Mouse (Mus musculus): ENCODE measurements around the gene Majin. TPM values are rescaled to one million over a fixed set of nuclear protein-coding genes. Genes with fewer than 3 reads are reported as not detected.
A peak's percentile ranks its signal among the peaks of the same experiment; 100 is the strongest.

The Majin gene
- total RNA-seq (2021), result 1.0 and 1.2 TPM in 2 replicates
- long read RNA-seq, experiment 1, partial matches to known transcripts, result 1 of 3 reads
- long read RNA-seq, experiment 1, other reads (novel, unspliced or antisense), result 2 of 3 reads
- long read RNA-seq, experiment 2, result 0 reads

DNA sequence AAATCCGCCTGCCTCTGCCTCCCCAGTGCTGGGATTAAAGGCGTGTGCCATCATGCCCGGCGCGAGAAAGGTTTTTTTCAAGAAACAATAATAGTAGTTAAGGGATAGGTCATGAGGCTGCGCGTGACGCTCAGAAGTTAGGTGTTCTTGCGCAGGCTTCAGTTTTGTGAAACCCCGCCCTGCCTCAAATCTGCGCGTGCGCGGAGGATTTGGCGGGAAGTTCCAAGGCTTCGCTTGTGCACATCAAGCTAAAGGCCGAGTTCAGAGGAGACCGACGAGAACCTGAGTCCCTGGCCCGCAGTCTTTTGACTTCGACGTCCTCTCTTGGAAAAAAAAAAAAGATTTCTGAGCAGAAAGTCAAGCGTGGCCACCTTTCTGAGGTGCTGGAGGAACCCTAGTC is at the start of gene Majin:
TSS of gene Majin (plus strand) at position 258 of the 400 bp plus-strand sequence.
- DNase-seq, result no peak

DNA sequence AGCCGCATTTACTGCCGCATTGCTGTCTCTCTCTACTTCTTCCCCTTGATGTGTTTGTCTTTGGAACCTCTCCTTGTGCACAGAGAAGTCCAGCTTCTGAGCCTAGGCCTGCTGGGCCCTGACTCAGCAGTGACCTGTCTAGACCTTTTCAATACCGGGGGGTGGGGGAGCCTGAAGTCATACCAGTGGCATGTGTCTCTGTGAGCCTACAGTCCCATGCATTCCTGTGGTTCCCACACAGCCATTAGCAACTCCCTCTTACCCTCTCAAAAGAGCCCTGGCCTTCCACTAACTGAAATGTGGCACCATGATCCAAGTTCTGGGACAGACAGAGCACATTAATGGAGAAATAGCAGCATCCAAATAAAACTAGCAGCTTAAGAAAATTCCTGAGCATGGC is 47.8 kb upstream of the Majin start:
- DNase-seq, result no peak

DNA sequence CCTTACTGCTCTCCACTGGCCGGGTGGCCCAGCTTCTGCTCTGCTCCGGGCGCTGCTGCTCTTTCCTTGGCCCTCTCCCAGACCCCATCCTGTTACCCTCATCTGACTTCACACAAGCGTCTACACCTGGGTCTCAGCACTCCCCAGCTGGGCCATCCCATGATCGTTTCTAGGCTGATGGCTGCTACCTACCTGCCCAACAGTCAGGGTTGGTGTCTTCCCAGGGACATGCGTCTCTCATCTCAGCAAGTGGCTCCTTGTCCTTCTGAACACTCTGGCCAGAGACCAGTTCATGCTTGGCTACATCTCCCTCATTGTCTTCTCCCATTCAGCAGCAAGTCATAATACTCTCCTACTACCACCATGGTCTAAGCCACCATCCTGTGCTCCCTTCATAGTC is 44.5 kb upstream of the Majin start:
- DNase-seq, result no peak

DNA sequence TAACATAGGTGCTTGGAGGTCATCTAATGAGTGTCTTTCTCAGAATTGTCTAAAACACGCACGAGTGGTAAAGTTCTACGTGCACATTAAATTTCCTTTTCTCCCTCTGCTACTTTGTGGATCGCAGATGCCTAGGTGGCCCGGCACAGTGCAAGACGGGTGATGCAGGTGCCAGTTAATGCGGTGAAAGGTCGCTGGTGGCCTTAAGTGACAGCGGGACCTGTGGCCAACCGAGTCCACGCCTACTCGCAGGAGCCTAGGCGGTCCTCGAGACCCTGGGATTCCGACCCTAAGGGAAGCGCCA is 43.9 kb upstream of the Majin start:
- DNase-seq, result no peak

DNA sequence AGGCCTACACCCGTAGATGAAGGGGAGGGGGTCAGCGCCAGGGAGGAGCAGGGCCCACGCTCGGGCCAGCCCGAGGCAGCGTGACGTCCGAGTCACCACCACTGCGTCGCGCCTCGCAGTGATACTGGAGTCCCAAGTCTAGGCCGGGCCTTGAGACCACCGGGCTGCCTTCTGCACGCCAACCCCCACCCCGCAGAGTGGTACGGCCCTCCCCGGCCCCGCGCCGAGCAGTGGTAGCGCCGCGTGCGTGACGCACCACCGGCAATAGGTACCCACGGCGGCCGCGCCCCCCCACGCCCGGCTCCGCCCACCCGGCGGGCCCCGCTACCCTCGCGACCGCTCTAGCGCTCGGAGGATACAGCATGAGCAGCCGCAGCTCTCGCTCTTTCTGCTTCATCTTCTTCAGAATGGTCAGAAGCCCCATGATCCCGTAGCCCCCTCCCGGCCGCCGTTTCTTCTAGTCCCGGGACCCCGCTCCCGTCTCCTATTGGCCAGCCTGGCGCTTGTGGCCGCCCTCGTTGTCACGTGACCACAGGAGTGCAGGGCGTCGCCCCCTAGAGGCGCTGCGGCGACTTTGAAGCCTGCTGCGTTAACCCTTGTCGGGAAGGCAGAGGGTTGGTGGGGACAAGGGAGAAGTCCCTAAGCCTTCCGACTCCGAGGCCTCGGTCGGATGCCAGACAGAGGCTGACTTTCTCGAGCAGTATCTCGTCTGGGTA is 43.4 kb upstream of the Majin start, which contains the start of gene Batf2:
TSS of gene Batf2 (plus strand) at position 306 of the 716 bp plus-strand sequence.
- DNase-seq, result peak; percentile 95

DNA sequence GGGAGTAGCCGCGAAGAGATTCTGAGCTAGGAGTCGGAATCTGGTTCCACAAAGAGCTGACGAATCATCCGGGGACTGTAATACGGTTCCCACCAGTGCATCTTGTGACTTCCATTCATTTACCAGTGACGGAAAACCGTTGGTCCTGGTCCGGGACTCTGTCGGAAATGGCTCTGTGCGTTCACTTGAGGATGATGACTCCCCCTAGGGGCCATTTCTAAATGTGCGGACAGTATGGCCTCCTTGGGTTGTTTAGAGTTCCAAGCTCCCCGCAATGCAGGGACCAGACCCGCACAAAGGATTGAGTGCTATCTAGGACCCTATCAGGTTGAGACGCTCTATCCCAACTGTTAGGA is 42.8 kb upstream of the Majin start, which contains the start of gene Arl2:
TSS of gene Arl2 (minus strand) at position 155 of the 356 bp plus-strand sequence.
- peak; percentile 87 for DNase-seq

DNA sequence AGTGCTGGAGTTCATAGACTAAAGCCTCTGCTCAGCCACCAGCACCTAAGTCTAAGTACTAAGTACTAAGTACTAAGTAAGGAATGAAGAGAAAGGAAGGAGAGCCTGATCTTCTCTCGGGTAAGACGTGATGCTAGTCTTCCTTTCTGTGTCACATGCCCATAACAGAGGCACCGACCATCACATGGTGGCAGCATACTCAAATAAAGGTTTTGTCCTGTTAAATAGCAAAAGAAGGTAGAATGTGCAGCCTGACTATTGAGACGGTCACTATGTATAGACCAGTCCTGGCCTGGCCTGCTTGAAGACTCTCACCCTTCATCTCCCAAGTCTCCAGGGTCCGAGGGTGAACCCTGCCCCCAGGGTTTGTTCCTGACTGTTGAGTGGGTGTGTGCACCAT is 39.3 kb upstream of the Majin start:
- DNase-seq, result no peak

DNA sequence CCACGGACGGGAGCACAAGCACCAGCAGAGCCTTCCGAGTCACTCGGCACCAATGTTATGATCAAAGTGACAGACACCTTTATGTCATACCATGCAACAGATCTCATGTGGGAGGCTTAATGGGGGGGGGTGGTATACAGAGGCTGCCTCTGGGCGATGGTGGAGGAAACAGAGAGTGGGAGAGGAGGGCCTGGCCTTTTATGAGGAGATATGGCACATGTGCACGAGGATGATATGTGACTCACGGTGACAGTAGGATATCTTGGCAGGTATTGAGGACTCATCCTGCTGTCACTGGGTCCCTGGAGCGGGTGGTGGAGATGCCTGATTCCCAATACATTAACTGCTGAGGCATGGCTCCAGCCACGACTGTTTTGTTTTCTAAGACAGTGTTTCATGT is 29.0 kb upstream of the Majin start:
- no peak for DNase-seq

DNA sequence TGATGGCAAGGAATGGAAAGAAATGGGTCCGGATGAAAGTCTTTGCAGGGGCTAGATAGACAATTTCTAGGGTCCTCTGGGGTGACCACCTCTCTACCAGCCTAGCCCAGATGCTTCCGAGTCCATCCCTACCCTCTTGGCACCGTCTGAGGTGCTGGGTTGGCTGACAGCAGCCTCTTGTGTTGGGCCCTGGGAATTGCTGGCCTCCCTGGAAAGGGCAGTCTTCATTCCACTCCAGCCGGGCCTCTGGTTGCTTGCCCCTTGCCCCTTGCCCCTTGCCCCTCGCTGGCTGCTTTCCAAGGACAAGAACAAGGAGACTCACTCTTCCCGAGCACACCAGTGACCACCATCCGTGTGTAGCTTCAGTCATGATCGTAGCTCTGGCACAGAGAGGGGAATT is 27.8 kb upstream of the Majin start:
- DNase-seq, result peak; percentile 58

DNA sequence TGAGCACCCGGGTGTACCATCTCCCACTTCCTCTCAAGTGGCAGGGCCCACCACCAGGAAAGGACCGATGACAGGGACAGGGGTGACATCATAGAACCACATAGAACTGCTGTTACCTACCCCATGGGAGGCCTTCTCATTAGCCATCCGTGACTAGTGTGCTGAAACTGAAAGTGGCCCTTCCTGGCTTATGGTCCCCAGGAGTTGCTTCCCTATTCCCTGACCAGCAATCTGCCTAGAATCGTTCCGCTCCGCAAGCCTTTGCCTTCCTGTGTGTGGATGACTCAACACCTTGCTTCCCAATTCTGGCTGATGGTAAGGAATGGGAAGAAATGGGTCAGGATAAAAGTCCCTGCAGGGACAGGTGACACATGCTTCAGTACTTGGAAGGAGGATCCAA is 27.0 kb upstream of the Majin start:
- DNase-seq, result no peak

DNA sequence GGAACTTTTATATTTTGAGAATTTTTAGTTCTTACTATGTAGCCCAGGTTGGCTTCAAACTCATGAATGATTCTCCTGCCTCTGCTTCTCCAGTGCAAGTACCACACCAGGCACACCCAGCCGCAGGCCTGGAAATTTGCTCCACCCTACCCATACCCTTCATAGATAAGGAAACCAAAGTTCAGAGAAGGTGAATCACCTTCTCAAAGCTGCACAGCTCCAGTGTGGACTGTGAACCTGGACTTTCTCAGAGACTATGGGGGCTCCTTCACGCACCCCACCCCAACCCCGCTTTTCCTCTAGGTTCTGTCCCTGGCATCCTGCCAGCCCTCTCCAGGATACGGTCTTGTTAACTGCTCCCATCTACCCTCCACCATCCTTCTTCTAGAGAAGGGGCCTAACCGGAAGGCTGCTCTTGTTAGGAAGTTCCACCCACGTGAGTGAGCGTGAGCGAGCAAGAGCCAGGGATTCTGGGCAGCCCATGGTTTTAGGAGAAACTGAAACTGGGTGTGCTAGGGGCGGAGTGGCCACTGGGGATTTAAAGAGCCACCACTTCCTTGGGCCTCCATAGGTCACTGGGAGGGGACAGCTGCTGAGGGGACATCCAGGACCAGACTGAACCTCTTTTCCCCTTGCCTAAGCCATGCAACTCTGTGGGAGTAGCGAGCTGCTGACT is 20.2 kb upstream of the Majin start:
- DNase-seq, result peak; percentile 51

DNA sequence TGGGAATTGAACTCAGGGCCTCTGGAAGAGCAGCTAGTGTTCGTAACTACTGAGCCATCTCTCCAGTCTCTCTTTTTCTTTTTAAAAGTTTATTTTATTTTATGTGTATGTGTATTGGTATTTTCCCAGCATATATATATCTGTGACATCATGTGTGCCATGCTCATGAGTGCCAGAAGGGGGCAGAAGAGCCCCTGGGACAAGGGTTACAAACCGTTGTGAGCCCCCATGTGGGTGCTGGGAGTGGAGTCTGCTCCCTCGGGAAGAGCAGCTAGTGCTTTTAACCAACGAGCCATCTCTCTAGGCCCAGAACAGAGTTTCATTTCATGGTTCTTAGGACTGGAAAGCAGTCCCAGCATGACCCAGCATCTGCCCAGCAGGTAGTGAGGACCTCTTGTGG is 17.4 kb upstream of the Majin start:
- no peak for DNase-seq

DNA sequence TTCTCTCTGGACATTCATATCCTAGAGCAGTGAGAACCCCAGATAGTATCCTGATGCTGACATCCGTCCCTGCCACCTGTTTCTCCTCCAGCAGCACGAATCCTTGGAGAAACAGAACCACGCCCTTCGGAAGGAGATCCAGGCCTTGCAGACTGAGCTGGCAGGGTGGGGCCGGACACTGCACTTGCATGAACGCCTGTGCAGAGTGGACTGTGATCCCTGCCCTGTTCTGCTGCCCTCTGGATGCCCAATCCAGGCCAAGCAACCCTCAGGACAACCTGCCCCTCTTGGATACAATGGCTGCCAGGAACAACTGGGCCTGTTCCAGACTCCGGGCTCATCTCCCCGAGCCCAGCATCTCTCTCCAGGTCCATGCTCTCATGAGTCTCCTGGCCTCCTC is 13.0 kb upstream of the Majin start:
- DNase-seq, result no peak

DNA sequence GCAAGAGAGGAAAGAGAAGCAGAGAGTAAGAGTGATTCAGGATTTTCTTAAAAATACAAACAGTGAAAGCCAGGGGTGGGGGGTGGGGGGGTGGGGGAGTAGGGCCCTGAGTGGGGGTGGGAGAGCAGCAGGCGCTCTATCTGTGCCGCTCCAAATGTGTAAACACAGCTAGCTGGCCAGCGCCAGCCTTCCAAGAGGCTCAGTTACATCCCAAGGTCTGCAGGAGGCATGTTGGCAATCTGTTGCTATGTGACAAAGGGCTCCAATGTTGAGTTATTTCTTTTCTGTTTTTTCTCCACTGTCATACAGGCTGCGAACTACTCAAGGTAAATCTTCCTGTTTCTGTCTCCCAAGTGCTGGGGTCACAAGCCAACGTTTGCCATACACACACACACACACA is 9.4 kb upstream of the Majin start:
- peak; percentile 68 for DNase-seq

DNA sequence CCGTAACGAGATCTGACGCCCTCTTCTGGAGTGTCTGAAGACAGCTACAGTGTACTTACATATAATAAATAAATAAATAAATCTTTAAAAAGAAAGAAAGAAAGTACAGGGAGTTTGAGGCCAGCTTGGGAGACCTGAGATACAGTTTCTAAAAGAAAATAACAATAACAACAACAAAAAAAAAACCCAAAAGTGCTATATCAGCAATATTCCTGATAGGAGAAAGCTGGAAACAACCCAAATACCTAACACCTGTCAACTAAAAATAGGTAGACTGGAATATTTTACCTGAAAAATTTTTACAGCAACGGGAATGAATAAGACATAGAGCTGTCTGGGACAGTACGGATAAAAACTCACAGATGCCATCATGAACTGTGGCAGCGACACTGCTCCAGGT is 5.4 kb upstream of the Majin start:
- DNase-seq, result no peak

DNA sequence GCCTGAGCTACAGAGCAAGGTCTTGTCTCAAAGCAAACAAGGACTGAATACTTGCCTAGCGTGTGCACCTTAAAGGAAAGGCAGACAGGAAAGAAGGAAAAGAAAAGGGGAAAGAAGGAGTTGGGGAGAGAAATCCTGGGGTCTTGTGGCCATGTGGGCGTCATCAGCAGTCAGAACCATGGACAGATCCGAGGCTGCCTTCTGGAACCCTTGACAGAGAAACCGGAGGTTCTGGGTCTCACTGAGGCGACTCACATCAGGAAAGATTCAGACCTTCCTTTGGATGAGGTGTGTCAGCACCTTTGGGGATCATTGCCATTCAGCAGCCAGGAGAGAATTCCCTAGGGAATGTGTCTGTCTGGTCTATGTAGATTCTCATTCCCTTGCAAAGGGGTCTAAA is 2.6 kb upstream of the Majin start:
- DNase-seq, result peak; percentile 32

DNA sequence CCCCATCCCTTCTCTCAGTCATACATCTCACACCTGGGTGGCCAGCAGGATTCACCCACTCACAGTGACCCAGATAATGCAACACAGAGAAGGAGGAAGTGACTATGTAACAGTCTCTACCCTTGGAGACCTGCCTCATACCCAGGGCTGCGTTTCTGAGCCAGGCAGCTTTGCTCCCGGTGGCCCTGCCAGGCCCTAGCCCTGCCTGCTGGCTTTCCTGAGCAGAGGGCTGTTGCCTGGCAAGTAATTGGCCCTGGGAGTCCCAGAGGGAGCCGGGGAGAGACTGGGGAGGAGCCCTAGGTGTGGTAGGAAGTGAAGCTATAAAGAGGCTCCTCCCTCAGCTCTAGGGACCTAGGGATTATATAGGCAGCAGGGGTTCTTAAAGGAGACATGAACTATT is 1.7 kb upstream of the Majin start:
- DNase-seq, result peak; percentile 76

DNA sequence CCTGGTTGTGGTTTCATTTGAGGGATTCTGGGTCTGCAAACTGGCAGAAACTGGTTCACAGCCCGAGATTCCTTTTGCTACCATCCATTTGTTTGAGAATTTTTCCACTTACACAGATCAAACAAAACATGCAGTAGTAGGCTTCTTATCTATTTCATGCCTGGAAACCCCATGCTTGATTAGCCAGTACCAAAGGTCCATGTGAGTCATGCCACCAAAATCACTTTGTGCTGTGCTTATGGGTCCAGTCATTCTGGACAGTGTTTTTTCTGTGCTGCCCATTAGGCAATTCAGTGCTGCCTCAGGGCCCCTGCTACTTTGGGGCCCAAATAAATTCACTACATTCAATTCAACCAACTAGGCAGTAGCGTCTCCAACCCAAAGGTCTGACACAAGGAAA is 20.1 kb downstream of the Majin start:
- no peak for DNase-seq

DNA sequence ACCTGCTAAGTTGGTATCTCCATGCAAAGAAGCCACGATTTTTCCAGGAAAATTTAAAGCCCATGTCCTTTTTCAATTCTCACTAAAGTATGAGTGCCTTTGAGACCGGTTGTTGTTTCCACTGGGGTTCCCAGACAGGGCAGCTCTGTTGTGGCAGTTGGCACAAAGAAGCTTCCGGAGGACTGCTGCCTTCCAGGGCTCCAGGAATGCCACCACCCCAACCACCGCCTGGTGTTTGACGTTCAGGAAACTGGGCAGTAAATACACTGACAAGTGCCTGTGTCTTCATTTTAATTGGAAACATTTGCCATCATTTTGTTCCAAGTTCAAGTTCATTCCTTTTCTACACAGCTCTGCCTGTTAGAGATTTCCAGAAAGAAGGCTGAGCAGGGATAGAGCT is 22.5 kb downstream of the Majin start:
- no peak for DNase-seq

DNA sequence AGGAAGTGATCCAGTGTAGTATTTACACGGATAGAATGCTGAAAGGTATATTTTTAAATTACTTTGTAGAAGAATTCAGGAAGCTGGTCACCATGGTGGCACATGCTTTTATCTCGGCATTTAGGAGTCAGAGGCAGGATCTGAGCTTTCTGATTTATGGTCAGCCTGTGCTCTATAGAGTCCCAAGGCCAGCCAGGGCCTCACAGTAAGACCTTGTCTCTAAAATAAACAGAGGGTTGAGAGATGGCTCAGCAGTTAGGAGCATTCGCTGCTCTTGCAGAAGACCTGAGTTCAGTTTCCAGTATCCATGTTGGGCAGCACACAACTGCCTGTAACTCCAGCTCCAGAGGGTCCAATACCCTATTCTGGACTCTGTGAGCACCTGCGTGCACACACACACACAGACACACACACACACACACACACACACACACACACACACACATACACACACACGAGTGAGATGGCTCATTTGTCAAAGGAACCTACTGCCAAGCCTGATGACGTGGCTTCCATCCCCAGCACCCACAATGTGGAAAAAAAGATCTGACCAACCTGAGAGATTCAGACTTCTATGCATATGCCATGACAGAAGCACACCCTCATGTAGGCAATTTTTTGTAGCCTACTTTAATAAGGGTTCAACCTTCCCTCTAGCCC is 32.0 kb downstream of the Majin start:
- DNase-seq, result peak; percentile 54

DNA sequence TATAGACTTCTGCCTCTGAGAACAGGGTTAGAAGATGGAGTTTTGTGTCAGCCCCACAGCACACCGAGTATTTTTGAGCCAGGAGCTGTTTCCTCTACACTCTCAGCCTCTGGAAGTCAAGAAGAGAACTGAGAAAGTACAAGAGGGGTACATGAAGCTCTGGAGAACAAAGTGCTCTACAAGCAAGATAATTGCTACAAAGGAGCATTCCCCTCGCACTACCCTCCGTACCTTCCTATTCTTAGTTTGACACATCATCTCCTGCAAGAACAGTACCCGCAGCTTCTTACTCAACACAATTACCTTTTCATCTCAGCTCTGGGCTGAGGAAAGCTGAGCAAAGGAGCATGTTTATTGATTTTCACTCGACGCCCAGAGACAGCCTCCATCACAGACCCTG is 34.4 kb downstream of the Majin start:
- DNase-seq, result no peak

DNA sequence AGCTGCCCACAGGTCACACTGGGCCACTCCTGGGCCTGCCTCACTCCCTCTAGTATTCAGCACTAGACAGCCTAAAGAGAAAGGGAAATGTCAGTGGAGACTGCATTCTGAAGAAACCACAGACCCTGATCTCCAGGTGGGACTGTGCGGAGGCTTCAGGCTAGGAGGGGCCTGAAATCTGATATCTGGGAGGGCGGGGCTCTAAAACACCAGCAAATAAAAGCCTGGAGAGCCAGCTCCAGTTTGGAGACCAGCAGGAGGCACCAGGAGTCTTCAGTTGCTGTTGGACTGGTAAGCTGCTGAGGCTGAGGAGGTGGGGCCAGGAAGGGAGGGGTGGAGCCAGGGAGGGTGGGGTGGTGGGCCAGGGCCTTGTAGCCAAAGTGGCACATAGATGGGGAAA is 41.9 kb downstream of the Majin start, which contains the start of gene Gpha2:
TSS of gene Gpha2 (plus strand) at position 246 of the 400 bp plus-strand sequence.
- DNase-seq, result peak; percentile 43

DNA sequence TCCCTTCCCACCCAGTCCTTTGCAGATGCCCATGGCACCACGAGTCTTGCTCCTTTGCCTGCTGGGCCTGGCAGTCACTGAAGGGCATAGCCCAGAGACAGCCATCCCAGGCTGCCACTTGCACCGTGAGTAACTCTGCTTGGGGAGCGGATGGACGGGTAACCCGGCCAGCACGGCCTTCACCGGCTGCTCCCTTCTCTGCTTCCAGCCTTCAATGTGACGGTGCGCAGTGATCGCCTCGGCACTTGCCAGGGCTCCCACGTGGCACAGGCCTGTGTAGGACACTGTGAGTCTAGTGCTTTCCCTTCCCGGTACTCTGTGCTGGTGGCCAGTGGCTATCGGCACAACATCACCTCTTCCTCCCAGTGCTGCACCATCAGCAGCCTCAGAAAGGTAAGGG is 42.6 kb downstream of the Majin start:
- peak; percentile 78 for DNase-seq

All from adrenal gland, postnatal 14 days (tissue).